Mouse (Mus musculus): Measurements from ENCODE around the gene 1700007K13Rik.

1700007K13Rik gene

GRCm38 (mm10) chr2:28469461-28469860 is 3.3 kb upstream of the 1700007K13Rik start:
- no peak for DNase-seq

GRCm38 (mm10) chr2:28468486-28469225 is 2.5 kb upstream of the 1700007K13Rik start:
- DNase-seq: no peak

DNA sequence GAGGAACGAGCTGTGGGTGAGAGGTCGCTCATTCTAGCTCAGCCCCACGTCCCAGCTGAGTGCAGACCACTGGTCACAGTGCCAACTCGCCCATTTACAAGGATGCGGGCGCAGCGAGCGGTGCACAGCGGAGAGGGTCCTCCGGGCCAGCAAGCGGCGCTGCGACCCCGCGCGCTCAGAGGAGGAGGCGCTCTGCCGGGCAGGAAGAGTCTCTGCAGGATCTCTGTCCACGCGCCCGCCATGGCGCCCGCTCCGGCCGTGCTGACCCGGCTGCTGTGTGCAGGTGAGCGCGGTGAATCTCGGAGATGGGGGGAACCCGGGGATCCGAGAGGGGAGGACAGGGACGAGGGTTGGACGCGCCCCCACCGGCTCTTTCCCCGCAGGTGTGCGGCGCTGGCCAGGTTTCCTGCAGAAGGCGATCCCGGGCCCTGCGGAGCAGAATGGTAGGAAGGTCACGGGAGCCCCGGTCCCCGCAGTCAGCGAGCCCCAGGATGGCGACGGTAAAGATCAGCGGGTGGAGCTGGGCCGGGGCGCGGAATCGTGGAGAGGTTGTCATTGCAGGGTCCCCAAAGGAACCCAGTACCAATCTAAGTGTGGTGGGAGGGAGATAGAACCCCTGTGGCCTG is 1.8 kb upstream of the 1700007K13Rik start, which contains the start of gene Mrps2:
TSS of gene Mrps2 (plus strand) at position 207 of the 626 bp plus-strand sequence.
- DNase-seq: peak; percentile 84 to 93

DNA sequence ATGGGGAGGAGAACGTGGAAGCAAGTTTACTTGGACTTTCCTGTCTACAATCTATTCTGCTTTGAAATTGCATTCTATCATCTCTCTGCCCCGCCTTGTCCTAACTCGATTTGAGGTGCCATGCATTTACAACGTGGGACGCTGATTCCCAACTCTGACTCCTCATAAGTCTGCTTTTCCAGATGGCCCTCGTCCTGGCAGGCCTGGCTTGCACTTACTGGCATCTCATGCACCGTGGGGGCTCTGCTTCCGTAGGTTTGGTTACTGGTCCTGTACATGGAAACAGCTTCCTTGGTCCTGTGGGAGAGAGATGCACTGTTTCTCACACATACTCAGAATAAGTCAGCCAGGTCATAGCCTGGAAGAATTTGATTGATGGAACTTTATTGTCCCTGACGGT is 1.2 kb downstream of the 1700007K13Rik start:
- DNase-seq: no peak

GRCm38 (mm10) chr2:28463919-28464318 is 2.2 kb downstream of the 1700007K13Rik start:
- peak; percentile 79 to 87 for DNase-seq

- no peak for DNase-seq
These were observed 9.5 kb downstream of the 1700007K13Rik start for GRCm38 (mm10) chr2:28456616-28457015.

DNA sequence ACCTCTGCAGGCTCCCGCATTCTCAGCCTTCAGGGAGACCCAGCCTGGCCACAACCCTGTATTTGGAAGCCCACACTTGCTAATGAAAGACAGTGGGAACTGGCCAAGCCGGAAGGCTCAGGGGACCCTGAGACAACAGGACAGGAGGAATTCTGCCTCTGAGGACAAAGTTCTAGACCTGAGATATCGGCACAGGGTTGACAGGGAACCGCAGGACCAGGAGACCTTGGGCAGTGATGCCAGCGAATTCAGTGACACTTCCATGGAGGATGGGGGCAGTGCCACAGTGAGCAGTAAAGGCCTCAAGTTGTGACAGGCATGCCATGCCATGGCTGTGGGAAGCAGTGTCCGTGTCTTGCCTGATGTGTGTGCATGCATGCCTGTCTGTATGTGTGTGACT is 12.6 kb downstream of the 1700007K13Rik start:
- no peak for DNase-seq

DNA sequence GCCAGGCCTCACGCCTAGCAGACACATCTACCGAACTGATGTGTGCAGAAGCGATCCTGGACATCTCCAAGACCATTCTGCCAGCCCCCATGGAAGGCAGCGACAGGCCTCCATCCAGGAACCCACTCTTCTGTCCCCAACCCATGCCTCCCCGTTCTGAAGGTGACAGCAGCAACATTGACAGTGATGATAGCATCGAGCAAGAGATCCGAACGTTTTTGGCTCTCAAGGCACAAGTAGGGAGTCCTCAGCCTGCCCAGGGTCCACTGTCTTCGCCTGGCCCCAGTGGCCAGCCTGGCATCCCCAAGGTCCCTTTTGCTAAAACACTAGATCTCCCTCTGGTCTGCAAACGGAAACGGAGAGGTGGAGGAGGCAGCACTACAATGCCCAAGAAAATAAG is 14.5 kb downstream of the 1700007K13Rik start:
- no peak for DNase-seq

- no peak for DNase-seq
These were observed 18.8 kb downstream of the 1700007K13Rik start for GRCm38 (mm10) chr2:28447315-28447670.

- DNase-seq: peak; percentile 33 to 66
These were observed 19.4 kb downstream of the 1700007K13Rik start, which contains the start of gene Ppp1r26 for GRCm38 (mm10) chr2:28446515-28447314. Gene Ppp1r26 (plus strand): TSS chr2:28446800.

DNA sequence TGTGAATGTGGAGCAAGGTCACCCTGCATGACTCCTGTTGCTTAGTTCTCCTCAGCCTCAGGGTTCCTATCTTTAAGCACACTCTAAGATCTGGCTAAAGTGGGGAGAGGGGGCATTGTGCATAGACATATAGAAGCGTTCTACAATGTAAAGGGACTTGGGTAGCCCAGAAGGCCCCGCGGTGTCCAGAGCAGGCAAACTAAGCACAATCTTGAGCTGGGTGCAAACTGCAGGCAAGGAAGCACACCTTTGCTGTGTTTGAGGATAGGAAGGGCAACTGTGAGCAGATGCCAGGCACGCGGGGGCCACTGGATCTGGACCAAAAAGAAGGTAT is 20.0 kb downstream of the 1700007K13Rik start:
- no peak for DNase-seq

DNA sequence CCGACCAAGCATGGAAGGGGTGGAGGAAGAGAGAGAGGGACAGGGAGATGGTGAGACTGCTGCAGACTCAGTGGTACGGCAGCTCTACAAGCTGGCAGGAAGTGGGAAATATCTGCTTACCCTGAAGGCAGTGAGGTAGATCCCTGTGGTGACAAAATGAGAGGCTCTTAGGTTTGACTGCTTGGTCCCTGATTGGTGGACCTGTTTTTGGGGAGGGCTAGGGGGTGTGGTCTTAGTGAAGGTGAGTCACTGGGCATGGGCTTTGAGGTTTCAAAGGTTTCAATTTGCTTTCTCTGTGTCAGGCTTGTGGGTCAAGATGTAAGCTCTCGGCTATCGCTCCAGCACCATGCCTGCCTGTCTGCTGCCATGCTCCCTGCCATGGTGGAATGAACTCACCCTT is 21.1 kb downstream of the 1700007K13Rik start:
- no peak for DNase-seq

GRCm38 (mm10) chr2:28440842-28441241 is 25.3 kb downstream of the 1700007K13Rik start:
- DNase-seq: no peak

GRCm38 (mm10) chr2:28435401-28435800 is 30.7 kb downstream of the 1700007K13Rik start:
- DNase-seq: no peak

- DNase-seq: no peak
These were observed 32.6 kb downstream of the 1700007K13Rik start for GRCm38 (mm10) chr2:28433512-28433911.

GRCm38 (mm10) chr2:28432811-28433210 is 33.3 kb downstream of the 1700007K13Rik start:
- peak; percentile 20 to 61 for DNase-seq

- DNase-seq: no peak
These were observed 35.3 kb downstream of the 1700007K13Rik start for GRCm38 (mm10) chr2:28430846-28431245.

GRCm38 (mm10) chr2:28427226-28427625 is 38.9 kb downstream of the 1700007K13Rik start:
- DNase-seq: no peak

DNA sequence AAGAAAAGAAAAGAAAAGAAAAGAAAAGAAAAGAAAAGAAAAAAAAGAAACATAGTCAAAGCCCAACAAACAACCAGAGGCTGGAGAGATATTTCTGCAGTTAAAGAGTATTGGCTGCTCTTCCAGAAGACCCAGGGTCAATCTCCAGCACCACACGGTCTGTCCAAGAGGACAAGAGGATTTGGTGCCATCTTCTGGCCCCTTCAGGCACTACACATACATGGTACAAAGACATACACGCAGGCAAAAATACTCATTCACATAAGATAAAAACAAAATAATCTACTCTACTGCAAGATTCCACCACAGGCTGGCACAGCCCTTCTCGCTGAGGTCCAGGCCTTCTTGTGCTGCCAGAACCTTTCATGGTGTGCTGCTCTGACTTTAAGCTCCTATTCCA is 43.0 kb downstream of the 1700007K13Rik start:
- peak; percentile 57 to 85 for DNase-seq

DNA sequence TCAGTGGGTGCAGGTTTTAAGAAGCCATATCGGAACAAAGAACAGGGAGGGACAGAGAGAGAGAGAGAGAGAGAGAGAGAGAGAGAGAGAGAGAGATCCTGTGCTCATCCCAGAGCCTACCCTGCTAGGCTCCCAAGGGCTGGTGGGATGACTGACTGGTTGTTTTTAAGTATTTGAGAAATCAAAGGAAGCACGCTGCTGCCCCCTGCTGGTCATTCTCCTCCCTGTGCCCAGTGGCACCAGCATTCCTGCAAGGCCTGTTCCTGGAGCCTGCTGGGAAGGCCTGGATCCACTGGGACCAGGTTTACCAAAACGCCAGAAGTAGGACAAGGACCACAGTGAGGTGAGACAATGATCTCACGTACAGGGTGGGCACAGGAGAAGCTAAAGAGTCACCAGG is 46.2 kb downstream of the 1700007K13Rik start:
- DNase-seq: peak; percentile 88 to 96

DNA sequence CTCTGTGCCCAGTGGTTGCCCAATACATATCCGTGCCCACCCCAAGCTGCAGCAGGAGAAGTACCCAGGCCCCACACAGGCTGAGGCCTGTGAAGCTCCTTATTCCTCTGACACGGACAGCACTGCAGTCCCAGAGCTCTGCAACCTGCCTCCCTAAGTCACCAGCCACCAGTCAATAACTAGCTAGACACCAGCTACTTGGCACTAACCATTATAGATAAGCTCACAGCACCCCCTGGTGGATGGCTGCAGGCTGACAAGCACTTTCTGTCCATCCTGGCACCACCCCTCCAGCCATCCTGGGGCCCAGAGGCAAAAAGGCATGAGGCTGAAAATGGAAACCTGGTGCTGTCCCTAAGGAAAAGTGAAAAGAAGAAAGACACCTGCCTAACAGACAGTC is 48.1 kb downstream of the 1700007K13Rik start:
- peak; percentile 81 to 93 for DNase-seq

DNA sequence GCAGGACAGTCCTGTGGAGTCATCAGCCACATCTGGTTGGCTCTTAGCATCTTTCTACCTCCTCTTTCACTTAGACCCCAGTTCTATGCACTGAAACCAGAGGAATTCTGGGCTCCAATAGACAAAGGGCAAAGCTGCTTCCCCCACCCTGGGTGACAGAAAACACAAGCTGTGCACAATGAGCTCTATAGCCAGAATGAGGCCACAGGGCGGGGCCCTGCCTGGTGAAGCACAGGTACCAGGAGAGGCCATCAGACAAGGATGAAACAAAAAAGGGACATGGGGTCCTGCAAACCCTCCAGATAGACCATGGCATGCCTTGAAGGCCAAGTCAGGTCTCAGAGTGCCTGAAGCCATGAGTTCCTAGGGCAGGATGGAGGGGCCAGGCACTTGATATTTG is 49.6 kb downstream of the 1700007K13Rik start:
- no peak for DNase-seq

- DNase-seq: no peak
These were observed 50.6 kb downstream of the 1700007K13Rik start for GRCm38 (mm10) chr2:28415387-28416024.
